Mouse (Mus musculus) monocyte, adult 5-6 weeks (primary cell): ENCODE results near the gene Gapdh. TPM values are rescaled to one million over a fixed set of nuclear protein-coding genes. Genes with fewer than 3 reads are reported as not detected.
A peak's percentile ranks its signal among the peaks of the same experiment; 100 is the strongest.

Experiments used
- ATAC-seq: fragments of 153-309, 156-312 bp; replicated peaks from 2 replicates; pipeline ENCODE4 v1.8.0; 2017; ENCODE audit warnings: mild to moderate bottlenecking; ENCODE audit not compliant: low TSS enrichment, insufficient number of reproducible peaks, severe bottlenecking, poor library complexity, low FRiP score
- total RNA-seq: library from RNA; stranded (forward); fragments of 200-1000, 200-491, 200-594 nt; gene quantifications from 3 replicates; pipeline ENCODE4 v1.2.3, GENCODE M21; 2017

The Gapdh gene
- total RNA-seq = 353 to 432 TPM (median 359 TPM) in 3 replicates

DNA sequence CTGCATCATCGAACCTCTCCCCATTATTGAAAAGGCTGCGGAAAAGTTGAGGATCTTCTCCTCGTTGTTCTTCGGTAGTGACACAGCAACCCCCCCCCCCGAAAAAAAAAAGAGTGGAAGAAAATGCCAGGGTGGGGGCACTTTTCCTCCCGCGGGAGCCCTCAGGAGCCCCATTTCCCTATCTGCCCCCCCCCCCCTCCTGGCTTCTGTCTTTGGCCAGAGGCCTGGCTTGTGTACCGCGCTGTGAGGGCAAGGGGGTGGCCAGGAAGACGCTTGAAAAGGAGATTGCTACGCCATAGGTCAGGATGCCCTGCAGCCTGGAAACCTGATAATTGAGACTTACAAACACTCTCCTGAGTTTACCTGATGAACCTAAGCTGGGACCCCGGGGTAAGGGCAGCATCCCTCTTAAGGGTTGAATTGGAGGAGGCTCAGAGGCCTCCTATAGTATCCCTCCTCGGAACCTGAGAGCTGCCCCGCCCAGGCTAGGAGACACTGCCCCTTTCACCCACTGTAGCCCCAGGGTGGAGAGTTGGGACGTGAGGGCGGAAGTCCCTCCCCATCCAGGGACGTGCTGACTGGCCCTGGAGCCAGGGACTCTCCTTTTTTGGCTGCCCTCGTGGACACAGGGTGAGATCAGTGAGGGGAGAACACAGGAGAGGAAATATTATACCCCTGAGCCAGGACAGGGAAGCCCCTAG is at the start of gene Gapdh:
Gene Gapdh, minus strand, starts transcription at position 417 of the 701 bp plus-strand sequence.
- peak; percentile 25; the same call in 1 of the 2 replicates for ATAC-seq

DNA sequence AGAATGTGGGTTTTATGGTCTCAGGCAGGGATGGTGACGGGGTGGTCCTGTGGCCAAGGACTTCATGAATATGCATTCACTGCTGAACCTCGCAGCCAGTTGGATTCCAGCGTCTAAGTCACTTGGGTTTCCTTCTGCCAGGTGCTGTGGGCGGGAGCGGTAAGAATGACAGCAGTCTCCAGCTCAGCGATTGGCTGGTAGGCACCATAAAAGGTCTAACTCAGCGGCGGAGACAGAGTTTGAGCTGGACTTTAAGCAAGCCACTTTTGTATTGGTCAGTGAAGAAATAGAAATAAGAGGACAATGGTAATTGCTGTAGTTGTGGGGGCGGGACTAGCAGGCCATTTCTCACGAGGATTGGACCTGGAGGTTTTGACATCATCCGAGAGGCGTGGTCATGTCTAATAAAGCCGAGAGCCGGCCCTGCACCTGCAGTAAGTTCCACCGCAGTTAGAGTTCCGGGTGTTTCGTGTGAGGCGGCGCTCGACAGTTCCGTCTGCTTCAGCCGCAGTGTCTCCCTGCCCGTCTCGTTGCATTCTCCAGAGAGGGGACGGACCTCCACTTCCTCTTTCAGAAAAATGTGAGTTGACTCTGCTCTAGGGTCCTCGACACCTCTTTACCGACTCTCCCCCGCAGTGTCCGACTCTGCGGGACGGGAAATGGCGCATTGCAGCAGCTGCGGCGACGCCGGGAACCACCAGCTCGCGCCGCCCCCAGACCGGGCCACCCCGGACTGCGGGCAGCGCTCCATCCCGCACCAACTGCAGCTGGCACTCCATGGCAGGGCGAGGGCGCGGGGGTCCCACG is 49.1 kb upstream of the Gapdh start, which contains the start of gene Vamp1:
Gene Vamp1, plus strand, starts transcription at position 404 of the 807 bp plus-strand sequence.
- ATAC-seq = peak; percentile 96

DNA sequence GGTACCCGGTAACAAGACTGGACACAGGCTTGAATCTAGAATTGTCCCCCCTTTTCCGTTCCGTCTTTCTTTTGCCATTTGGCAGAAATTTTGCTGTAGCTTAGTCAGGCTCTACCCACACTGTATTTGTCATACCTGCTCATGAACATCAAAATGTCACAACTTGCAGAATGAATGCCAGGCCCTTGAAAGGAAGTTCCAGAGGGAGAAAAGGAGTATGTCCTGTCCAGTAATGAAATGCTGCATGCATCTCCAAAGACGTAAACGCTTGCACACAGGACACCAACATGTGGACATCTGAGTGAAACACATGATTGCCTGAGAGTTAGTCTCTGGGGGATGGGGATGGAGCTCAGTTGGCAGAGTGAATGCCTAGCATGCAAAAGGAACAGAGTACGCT is 47.4 kb upstream of the Gapdh start:
- ATAC-seq = no peak

DNA sequence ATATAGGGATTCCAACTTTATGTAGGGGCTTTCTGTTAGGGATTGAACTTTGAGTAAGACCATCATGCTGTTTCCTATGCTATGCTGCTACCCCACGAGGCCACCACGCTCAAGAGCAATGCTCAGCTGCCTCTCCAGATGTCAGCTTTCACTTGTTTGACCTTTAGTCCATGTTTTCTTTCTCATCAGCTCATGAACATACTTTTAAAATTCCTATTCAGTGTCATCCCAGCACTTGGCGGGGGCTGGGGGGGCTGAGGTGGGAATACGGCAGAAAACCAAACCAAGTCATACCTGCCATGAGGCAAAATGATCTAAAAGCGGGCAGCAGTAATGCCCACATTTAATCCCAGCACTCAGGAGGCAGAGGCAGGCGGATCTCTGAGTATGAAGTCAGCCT is 46.9 kb upstream of the Gapdh start:
- no peak for ATAC-seq

DNA sequence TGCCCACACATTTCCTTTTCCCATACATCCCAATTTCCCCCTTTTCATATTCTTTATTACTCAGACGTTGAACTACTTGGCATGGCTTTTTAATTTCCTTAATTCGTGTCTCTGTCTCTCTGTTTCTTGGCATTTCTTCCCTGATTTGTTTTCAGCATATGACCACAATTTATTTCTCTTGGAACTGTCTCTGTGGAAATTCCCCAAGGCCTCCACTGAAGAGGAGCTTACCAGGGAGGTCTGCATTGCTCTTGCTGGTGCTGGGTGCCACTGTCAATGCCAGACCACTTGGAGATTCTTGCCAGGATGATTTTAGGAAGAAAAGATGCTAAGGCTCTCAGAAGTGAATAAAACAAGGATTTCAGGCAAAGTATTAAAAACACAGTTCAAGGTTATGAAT is 46.4 kb upstream of the Gapdh start:
- ATAC-seq = no peak

DNA sequence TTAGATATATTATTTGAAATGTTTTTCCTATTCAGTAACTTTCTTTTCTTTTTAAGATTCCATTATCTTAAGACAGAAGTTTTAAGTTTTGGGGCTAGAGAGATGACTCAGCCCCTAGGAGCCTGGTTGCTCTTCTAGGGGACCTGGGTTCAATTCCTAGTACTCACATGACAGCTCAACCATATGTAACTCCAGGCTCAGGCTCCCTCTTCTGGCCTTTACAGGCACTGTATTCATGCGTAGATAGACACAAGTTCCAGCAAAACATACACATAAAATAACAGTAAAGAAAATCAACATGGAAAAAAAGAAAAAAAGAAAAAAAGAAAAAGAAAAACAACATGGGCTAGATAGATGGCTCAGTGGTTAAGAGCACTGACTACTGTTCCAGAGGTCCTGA is 44.2 kb upstream of the Gapdh start:
- ATAC-seq = no peak

DNA sequence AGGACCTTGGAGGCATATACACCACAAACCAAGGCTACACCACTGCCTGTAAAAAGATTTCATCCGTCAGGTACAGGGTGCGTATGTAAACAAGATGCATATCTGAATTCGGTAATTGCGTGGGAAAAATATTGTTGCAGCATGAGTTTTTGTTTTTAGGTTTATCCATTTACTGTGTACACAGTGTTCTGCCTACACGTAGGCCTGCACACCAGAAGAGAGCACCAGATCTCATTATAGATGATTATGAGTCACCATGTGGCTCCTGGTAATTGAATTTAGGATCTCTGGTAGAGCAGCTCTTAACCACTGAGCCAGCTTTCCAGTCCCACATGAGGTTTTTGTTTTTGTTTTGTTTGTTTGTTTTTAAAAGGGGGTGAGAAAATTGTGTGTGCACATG is 30.9 kb upstream of the Gapdh start:
- no peak for ATAC-seq

DNA sequence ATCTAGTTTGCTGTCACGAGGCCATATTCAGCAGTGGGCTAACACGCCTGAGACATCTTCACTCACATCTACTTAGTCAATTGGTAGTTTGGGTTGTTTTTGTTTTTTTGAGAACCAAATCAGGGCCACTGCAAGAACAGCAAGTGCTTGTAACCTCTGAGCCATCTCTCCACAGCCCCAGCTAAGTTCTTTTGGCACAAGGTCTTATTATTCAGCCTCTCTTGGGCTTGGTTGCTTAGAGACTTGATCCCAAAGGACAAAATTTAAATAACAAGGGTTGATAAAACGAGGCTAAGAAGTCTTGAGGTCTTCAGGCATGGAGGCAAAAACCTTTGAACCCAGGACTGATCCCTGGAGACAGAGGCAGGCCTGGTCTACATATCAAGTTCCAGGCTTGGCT is 30.0 kb upstream of the Gapdh start:
- no peak for ATAC-seq

DNA sequence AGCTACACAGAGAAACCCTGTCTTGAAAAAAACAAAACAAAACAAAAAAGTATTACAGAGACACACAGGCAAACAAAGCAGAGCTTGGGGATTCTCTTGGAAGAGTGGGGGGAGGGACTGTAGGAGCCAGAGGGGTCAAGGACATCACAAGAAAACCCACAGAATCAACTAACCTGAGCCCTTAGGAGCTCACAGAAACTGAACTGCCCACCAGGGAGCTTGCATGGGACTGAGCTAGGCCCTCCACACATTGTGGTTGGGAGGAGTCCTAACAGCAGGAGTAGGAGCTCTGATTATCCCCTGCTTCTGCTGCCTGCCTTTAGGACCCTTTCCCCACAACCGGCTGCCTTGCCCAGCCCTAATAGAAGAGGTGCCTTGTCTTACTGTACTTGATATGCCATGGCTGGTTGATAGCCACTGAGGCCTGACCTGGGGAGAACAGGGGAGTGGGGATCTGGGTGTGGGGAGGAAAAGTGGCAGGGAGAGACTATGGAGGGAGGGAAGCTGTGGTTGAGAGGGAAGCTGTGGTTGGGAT is 29.3 kb upstream of the Gapdh start:
- ATAC-seq = no peak

DNA sequence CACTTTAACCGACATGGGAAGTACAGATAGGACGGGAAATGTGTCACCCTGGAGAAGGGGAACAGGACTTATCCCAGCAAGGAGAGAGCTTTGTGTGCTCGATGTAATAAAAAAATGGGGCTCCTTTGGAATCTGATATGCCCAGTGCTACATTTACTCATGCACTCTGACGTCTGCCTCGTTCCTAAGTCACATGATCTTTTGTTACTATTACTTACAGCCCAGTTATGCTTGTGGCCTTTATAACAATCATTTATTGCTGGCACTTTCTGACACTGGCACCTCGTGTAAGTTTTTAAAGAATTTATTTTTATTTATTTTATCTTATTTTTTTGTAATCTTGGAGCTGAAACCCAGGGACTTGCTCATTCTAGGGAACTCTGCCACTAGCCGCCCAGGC is 27.1 kb upstream of the Gapdh start:
- ATAC-seq = no peak

DNA sequence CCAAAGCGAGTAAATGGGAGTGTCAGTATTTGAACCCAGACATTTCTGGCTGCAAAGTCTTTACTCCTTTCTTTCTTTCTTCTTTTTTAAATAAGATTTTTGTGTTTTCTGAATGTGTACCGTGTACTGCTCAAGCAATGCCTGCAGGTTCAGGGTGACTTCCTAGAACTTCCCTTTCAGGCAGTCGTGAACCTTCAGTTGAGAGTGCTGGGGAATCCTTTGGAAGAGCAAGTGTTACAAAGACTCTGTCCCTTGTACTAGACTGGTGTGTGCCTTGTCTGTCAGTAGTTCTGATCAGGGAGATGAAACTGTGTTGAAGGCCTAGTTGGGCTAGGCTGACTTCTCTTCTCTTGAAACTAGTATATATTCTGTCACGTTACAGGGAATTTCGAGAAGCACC is 26.6 kb upstream of the Gapdh start:
- no peak for ATAC-seq

DNA sequence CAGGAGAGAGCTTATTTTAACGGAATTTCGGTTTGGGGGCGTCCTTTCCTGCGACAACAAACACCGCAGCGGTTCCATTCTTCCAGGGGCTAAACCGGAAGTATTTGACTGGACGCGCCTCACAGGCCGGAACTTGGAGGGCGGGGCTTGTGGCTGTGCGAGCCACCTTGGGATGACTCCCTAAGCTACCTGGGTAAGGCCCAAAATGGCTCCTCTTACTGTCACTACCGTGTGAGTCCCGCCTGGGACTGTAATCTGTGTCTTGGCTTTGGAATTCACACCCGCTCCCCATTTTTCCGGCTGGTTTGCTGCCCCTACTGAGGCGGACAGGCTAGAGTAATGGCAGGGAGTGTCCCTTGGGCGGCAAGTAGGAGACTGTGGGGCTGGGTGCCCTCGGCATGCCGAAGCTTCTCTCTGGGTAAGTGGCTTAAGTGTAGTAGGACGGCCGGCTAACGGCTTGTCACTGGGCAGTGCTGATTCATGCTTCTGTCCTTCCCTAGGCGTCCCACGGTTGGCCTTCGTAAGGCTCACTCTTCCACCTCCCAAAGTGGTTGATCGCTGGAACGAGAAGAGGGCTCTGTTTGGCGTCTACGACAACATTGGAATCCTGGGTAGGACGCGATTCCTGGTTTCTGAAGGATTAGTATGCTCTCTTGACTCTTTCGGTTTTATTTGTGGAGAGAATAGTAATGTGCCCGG is 25.9 kb upstream of the Gapdh start:
- ATAC-seq = peak; percentile 80

DNA sequence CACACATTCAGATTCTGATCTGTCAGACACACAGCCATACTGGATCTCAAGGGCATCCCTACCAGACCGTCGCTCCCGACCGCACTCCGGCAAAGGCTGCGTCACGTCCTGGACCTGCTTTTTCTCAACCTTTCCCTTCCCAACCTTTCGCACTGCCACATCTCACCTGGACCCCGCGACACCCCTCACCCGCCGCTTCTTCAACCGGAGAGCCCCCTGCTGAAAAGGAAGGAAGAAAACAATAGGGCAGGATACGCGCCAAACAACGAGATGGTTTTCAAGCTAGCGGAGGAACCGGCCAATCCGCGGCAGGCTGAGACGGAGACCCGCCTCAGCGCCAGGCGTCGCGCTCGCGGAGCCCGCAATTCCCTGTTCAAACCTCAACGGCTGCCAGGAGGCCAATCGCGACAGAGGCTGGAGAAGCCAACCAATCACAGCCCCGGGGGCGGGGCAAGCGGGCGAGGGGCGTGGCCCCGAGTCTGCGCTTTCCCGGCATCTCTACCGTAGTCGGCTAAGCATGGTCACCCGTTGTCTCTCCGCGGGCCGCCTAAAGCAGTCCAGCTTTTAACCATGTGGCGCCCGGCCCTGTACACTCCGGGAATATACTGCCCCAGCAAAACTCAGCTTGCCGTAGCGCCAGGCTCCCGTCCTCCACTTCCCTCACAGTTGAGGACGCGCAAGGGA is 25.2 kb upstream of the Gapdh start, which contains the start of the genes Ncapd2 and Mrpl51:
Gene Ncapd2, minus strand, starts transcription at position 370 of the 684 bp plus-strand sequence.
Gene Mrpl51, plus strand, starts transcription at position 470 of the 684 bp plus-strand sequence.
- peak; percentile 96 for ATAC-seq

DNA sequence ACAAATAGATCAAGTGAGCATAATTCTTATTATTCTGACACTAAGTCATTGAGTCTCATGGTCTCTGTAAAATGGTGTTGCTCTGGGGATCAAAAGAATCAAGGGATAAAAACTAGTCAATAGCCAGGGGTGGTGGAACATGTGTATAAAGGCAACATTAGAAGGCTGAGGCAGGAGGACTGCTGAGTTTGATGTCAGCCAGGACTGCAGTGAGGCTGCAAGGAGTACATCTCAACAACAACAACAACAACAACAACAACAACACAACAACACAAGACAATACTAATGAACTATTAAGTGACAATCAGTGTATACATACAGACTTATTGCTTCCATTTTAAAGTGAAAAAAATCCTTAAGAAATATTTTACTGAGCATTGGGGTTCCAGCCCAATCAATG is 24.5 kb upstream of the Gapdh start:
- no peak for ATAC-seq

DNA sequence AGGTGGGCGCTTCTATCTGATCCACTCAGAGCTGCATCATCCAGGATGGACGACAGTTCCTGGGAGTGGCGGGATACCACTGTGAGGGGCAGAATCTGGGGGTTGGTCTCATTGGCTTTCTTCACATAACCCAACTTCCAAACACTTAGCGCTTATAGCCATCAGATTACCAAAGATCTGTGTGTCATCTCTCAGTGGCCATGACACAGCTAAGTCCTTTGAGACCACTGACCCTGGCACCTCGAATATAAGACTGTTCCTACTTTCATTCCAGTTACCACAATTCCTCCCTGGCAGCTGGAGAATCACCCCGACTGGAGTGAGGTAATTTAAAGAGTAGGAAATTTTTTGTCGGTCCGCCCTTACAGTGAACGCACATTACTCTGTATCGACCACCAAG is 19.9 kb upstream of the Gapdh start:
- ATAC-seq = no peak

DNA sequence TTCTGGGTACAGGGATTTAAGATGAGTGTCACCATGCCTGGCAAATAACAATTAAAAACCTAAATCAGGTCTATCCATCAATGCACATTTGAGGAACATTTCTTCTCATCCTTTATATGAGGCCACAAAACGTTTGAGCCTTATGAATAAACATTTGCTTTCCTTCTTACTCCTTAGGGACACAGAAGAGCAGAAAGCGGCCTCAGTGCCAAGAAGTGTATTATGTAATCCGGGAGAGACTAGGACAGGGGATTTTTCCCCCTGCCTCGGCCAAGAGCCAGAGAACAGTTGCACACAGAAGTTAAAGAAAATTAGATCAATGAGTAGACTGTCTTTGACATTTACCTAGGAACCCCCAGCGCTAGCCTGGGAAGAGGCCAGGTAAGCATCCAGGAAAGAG is 15.9 kb upstream of the Gapdh start:
- no peak for ATAC-seq

DNA sequence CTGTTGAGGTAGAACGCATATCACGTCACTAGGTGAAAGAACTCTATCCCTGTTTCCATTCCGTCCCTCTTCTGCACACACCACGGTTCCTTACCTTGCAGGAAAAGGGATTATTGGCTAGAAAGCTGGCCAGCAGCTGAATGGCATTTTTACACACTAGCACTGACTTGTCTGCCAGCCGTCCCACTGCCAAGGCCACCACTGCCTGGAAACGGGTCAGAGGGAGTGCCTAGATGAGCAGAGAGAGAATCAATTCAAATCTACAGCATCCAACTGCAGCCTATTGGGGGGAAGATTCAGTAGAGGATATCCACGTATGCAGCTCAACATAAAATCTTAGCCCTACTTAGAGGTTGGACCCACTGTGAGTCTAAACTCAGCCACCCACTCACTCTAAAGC is 13.3 kb upstream of the Gapdh start:
- ATAC-seq = no peak

DNA sequence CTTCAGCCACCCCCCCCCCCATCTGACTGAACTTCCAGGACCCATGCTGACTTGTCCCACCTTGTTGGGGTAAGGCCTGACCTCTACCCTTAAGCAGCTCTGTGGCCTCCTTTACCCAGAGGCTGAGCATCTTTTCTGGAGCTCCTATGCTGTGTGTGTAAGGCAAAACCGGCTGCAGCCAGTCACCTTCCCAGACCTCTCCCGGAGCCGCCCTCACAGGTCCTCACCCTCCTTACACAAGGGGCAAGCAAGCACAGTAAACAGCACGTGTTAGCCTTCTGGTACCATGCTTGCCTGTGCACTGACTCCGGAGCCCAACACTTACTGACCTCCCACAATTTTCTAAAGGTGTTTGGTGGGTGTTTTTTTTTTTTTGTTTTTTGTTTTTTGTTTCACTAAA is 9.2 kb upstream of the Gapdh start:
- ATAC-seq = no peak

DNA sequence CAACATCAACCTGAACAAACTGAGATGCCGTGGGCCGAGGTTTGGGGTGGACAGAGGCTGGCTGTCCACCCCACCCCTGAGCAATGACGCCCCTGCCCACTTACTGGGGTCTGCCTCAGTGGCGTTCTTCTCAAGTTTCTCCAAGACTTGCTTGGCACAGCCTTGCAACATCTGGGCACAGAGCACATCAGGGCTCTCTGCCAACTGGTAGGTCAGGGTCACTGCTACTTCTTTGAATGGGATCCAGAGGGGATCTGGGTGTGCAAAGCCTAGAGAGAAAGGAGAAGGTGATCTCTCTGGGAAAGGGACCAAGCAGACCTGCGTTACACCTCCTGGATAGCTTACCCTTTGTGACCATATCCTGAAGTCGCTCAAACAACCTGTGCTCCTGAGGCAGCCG is 7.0 kb upstream of the Gapdh start:
- ATAC-seq = no peak
